In the genomic region with DNA sequence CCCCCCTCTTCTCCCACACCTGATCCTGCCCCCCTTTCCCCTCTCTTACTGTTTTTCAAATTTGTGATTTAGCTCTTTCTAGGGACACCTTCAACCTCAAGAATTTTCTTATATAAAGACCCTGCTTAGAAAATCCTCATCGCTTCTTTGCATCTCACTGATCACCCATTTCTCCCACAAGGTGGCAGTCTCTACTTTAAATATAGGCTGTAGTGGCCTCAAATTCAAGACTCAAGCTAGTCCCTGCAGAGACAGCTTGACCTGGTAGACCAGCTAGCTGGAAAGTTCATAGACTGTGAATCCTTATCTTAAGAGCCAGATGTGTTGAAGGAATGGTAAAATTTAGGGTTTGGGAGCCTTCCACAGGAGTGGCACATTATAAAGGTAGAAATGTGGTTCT, we compare ENCODE assay signal across 9 mouse cellular contexts. TPM values are rescaled to one million over a fixed set of nuclear protein-coding genes. Genes with fewer than 3 reads are reported as not detected.
A peak's percentile ranks its signal among the peaks of the same experiment; 100 is the strongest.
DNase-seq lines count a peak whose midpoint lies in the region; ATAC-seq lines count a peak whose summit lies in the region.
"Had no signal": no experiment of that assay in that cellular context is flagged by ENCODE, and none has a peak within 500 bp of the region (broad histone marks: within the 10 kb centered on the region; RNA-seq: fewer than 3 reads in every experiment).

No protein-coding gene starts in this region.

- H3K9ac ChIP-seq in heart, embryonic 11.5 days (ENCODE audit: low read depth, low read length), result no peak overlapping the region
- no peak overlapping the region for H3K9ac ChIP-seq in forebrain, embryonic 12.5 days
- H3K9ac ChIP-seq: midbrain, embryonic 12.5 days had no signal

- no peaks in the 10 kb centered on the region for H3K27me3 ChIP-seq in heart, embryonic 11.5 days (ENCODE audit: control insufficient read depth, insufficient read depth, low read length)
- H3K27me3 ChIP-seq in forebrain, embryonic 12.5 days, result no peaks in the 10 kb centered on the region
- H3K27me3 ChIP-seq: midbrain, embryonic 12.5 days had no signal

- H3K27ac ChIP-seq in heart, embryonic 11.5 days (ENCODE audit: low read depth, low read length), result no peak overlapping the region
- no peak overlapping the region for H3K27ac ChIP-seq in forebrain, embryonic 12.5 days
- H3K27ac ChIP-seq: midbrain, embryonic 12.5 days had no signal

- no peaks in the 10 kb centered on the region for H3K36me3 ChIP-seq in heart, embryonic 11.5 days (ENCODE audit: control insufficient read depth, insufficient read depth, low read length)
- no peaks in the 10 kb centered on the region for H3K36me3 ChIP-seq in forebrain, embryonic 12.5 days (replicated peaks)
- H3K36me3 ChIP-seq: midbrain, embryonic 12.5 days had no signal

- H3K9me3 ChIP-seq in heart, embryonic 11.5 days (replicated peaks; ENCODE audit: control insufficient read depth, low read length), result no peaks in the 10 kb centered on the region
- H3K9me3 ChIP-seq in forebrain, embryonic 12.5 days, result no peaks in the 10 kb centered on the region
- H3K9me3 ChIP-seq: midbrain, embryonic 12.5 days had no signal

- no peak overlapping the region for H3K4me3 ChIP-seq in heart, embryonic 11.5 days (ENCODE audit: low read depth, low read length)
- no peak overlapping the region for H3K4me3 ChIP-seq in forebrain, embryonic 12.5 days (replicated peaks)
- H3K4me3 ChIP-seq: midbrain, embryonic 12.5 days had no signal

- 31% methylated on average over 1 of the region's 1 CpGs for WGBS in heart, embryonic 11.5 days (ENCODE audit: insufficient replicate concordance)
- WGBS in forebrain, embryonic 12.5 days, result 10% methylated on average over 1 of the region's 1 CpGs

- no peak for ATAC-seq in heart, embryonic 11.5 days (replicated peaks; ENCODE audit: insufficient number of reproducible peaks, low FRiP score, low TSS enrichment)
- peak; percentile 85 for ATAC-seq in common myeloid progenitor, adult 5-6 weeks (replicated peaks; ENCODE audit: low read depth, poor library complexity, severe bottlenecking)
- ATAC-seq in forebrain, embryonic 12.5 days (ENCODE audit: low FRiP score), result no peak

- no peaks in the 10 kb centered on the region for H3K4me1 ChIP-seq in heart, embryonic 11.5 days (ENCODE audit: control insufficient read depth, insufficient read depth, low read length)
- H3K4me1 ChIP-seq in forebrain, embryonic 12.5 days, result no peaks in the 10 kb centered on the region
- H3K4me1 ChIP-seq: midbrain, embryonic 12.5 days had no signal

- peak; percentile 30 to 36 for DNase-seq in heart, adult 18-20 months
- peak; percentile 54 to 69 for DNase-seq in spleen, postnatal 36 days (ENCODE audit: low spot score in 2 of 2)
- no peak for DNase-seq in spleen, adult 12 weeks (ENCODE audit: low spot score)
- peak; percentile 65 to 71 for DNase-seq in kidney, postnatal 36 days
- DNase-seq in retina, embryonic 14.5 days (ENCODE audit: low spot score), result peak; percentile 56

- H3K4me2 ChIP-seq in heart, embryonic 11.5 days, result no peak overlapping the region
- H3K4me2 ChIP-seq in forebrain, embryonic 12.5 days, result no peak overlapping the region
- H3K4me2 ChIP-seq: midbrain, embryonic 12.5 days had no signal

RNA-seq across cellular contexts. Expression of a gene that starts 20.6 kb away (rescaled TPM):
- 1 to 10 TPM; 4.6 to 7.9 TPM for total RNA-seq in heart, adult 18-20 months (2021)
- polyA plus RNA-seq in heart, embryonic 11.5 days (2014; fragmentation: Nextera tagmentation; extraction: Ambion mirVana), result not detected in 2 replicates
- 9.3 and 12.3 TPM in 2 replicates for total RNA-seq in common myeloid progenitor, adult 5-6 weeks (2017)
- 1.3 TPM in 1 of 2 replicates, not detected in the other for polyA plus RNA-seq in forebrain, embryonic 12.5 days (2016; fragmentation: Nextera tagmentation; extraction: Ambion mirVana)
- polyA plus RNA-seq: midbrain, embryonic 12.5 days had no signal

RNA-seq across cellular contexts. Expression of a gene that starts 24.0 kb away (rescaled TPM):
- total RNA-seq in heart, adult 18-20 months (2021), result 1 to 10 TPM; 5.8 to 6.3 TPM
- 20.2 and 20.3 TPM in 2 replicates for polyA plus RNA-seq in heart, embryonic 11.5 days (2014; fragmentation: Nextera tagmentation; extraction: Ambion mirVana)
- 1.1 and 2.2 TPM in 2 replicates for total RNA-seq in common myeloid progenitor, adult 5-6 weeks (2017)
- 3.5 and 3.7 TPM in 2 replicates for polyA plus RNA-seq in forebrain, embryonic 12.5 days (2016; fragmentation: Nextera tagmentation; extraction: Ambion mirVana)
